Mouse (Mus musculus): ENCODE data around the gene Caskin2. TPM values are rescaled to one million over a fixed set of nuclear protein-coding genes. Genes with fewer than 3 reads are reported as not detected.
A peak's percentile ranks its signal among the peaks of the same experiment; 100 is the strongest.
"Not testable (repeated sequence)": the region's sequence is repeated elsewhere in the genome, so short reads cannot be mapped to it uniquely, and the experiment has no call there.

The Caskin2 gene
- total RNA-seq, 1 experiment from 2014 or later: 2.3 TPM

DNA sequence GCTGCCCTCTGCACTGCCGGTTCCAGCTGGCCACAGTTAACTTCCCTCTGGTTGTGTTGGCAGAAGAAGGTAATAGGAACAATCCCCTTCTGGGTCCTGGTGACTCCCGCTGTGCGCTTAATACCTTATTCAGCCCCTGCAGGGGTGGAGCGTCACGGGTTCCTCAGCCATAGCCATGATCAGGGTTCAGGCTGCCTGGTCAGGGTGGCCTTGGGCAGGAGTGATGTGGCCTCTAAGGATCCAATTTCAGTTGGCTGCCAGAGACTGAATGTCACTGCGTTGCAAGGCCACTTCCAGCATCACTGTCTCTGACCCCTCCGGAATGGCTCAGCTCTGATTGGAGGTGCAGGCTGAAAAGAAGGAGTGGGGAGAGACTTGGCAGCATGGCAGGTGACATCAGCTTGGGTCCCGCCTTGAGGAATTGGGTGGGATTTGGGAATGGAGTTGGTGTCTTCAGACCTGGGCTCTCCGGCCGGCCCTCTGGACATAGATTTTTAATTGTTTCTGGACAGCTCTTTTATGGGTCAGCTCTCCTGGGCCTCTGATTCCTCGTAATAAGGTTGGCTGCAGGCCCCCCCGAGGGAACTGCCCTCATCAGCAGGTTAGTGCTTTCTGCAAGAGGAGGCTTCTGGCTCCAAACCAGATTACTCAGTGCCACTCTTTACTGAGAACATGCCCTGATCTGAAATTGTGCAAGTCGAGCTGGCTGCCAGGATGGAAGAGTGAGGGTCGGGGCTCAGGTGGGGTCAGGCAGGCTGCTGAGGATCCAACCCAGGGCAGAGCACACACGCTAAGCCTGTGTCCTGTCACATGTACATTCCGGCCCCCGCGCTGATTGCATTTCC is 37.4 kb downstream of the Caskin2 start:
- no peak for ATAC-seq (ENCODE audit: extremely low read depth, insufficient number of reproducible peaks, low FRiP score, poor library complexity, severe bottlenecking)

DNA sequence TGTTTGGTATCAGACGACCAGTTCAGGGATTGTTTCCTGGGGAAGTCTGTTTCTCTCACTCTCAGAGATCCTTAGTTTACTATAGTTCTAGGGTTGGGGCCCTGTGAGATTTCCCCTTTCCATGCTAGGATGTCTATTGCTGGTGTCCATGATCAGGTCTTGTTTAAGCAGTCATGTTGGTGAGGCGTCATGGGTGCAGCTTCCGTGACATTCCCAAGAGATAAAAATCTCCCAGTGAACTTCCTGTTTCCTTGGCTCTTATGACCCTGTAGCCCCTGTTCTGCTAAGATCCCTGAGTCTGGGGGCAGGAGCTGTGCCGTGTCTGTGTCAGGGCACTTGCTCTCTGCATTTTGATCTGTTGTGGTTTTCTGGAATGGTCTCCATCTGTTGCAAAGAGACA is 38.8 kb downstream of the Caskin2 start:
- ATAC-seq (ENCODE audit: extremely low read depth, insufficient number of reproducible peaks, low FRiP score, poor library complexity, severe bottlenecking): no peak

DNA sequence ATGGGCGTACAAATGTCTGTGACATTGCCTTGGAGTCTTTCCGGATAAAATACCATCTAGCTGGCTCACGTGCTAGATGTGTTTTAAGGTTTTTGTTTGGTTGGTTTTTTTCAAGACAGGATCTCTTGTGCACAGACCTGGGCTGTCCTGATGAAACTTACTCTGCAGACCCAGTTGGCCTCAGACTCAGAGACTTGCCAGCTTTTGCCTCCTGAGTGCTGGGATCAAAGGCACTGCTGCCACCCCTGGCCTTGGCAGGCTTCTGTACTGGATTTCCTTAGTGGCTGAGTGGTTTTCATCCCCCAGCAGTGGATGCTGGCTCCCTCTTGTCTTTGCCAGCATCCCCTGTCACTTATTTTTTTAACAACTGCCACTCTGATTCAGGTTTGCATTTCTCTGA is 44.5 kb downstream of the Caskin2 start:
- no peak for ATAC-seq (ENCODE audit: extremely low read depth, insufficient number of reproducible peaks, low FRiP score, poor library complexity, severe bottlenecking)

DNA sequence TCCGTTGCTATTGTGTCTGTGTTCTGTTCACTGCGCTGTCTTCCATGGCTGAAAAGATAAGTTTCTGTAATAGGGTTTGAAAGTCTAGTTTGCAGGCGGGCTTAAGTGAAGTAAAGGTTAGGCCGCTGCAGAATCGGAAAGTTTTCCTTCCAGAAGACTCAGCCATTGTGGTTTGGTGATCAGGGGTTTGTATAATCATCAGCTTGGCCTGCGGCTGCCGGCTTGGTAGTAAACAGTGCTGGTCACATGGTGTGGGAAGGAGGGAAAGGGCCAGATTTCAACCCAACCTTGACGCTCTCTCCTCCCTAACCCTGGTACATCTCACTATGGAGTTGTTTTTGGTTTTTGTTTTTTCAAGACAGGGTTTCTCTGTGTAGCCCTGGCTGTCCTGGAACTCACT is 46.5 kb downstream of the Caskin2 start:
- no peak for ATAC-seq (ENCODE audit: extremely low read depth, insufficient number of reproducible peaks, low FRiP score, poor library complexity, severe bottlenecking)

DNA sequence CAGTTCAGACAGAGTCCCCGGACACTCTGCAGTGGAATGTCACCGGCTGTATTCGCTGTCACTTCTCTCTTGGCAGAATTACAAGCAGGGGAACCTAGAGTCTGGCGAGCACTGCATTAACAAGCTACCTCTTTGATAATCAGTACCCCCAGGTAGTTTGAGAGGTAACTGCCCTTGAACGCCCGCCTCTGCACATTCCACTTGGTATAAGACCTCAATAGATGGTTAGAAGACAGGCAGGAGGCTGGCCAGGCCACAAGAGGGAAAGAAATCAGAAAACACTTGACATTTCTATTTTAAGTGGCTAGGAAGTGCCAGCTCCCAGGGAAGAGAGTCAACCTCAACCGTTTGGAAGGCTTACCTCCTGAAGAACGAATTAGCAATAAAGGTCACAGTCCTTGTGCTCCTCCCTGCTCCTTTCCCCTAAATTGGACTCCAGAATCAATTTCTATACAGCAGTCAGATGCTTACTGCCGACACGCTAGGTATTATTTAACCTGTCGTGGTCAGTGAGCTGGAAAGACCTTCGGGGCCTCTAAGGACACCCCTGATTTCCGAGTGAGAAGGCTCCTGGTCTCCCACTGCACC is 47.0 kb downstream of the Caskin2 start:
- ATAC-seq (ENCODE audit: extremely low read depth, insufficient number of reproducible peaks, low FRiP score, poor library complexity, severe bottlenecking): no peak

DNA sequence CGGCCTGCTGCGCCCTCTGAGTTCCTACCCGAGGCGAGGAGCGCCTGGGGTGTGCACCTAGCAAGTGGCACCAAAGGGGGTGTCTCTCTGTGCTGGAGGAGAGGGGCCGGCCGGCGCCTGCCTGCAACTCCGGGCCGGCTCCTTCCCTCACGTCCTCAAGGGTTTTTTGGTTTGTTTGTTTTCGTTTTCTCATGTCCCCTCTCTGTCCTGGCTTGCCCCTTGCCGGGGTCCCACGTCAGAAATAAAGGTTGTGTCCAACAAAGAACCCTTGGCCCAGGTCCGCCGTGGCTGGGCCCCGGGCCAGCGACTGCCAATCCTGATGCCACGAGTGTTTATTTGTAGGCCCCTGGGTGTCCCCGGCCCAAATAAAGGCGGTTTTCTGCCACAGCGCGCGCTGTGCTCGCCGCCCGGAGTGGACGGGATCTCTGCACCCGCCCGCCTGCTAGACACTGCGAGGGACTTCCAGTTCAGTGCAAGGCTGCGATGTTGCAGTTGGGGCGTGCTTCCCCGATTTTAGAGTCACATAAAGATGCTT is 47.8 kb downstream of the Caskin2 start:
- peak; percentile 27; the same call in 1 of the 2 replicates for ATAC-seq (ENCODE audit: extremely low read depth, insufficient number of reproducible peaks, low FRiP score, poor library complexity, severe bottlenecking)

DNA sequence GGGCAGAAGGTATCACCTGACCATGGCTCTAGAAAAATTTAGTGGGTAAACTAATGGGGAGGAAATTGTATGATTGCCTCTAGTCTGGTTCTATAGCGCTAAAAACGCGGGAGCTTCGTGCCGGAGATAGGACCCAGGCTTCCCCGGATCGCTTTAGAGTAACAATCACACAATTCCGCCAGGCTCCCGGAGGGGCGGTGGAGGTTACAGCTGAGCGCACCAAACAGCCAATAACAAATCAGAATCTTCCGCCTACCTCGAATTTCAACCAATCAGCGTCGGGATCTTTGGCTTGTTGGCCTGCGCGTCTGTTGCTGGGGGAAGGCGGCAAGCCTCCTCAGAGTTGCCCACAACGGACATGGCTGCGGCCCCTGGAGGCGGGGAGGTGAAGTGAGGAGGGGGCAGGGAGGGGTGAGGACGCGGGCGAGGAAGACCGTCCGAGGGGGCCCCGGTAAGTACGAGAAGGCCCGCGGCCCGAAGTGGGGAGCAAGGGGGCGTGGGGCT is 48.3 kb downstream of the Caskin2 start, which contains the start of gene Tmem94:
Tmem94 (plus strand) TSS at position 331 of the 504 bp plus-strand sequence.
- ATAC-seq (ENCODE audit: extremely low read depth, insufficient number of reproducible peaks, low FRiP score, poor library complexity, severe bottlenecking): peak; percentile 99

DNA sequence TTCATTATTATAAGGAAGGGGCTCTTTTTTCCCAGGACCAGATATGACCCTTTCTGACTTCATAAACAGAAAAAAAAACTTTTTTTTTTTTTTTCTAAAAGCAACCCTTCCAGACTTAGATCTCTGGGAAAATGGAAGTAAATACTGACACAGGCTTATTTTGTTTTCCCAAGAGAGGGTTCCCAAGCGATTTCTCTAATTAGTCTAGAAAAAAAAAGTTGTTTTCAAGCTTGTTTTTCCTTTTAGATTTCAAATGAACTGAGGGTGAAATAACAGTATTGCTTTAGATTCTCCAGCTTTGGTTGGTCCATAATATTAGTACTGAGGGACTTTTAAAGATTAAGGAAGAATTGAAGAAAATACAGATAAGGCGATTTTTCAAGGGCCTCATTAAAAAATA is 48.7 kb downstream of the Caskin2 start:
- no peak for ATAC-seq (ENCODE audit: extremely low read depth, insufficient number of reproducible peaks, low FRiP score, poor library complexity, severe bottlenecking)

DNA sequence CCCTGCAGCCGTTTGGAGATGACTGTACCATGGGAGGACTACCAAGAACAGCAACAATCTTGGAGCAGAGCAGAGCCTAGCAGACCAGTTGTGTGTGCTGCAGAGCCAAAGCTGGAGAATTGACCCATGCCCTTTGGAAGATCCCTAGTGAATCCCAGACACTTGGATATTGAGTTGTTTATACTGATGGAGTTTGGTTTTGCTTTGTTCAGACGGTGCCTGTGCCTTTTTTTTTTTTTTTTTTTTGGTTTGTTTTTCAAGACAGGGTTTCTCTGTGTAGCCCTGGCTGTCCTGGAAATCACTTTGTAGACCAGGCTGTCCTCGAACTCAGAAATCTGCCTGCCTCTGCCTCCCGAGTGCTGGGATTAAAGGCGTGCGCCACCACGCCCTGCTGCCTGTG is 51.3 kb downstream of the Caskin2 start:
- not testable (repeated sequence) for ATAC-seq (ENCODE audit: extremely low read depth, insufficient number of reproducible peaks, low FRiP score, poor library complexity, severe bottlenecking)

DNA sequence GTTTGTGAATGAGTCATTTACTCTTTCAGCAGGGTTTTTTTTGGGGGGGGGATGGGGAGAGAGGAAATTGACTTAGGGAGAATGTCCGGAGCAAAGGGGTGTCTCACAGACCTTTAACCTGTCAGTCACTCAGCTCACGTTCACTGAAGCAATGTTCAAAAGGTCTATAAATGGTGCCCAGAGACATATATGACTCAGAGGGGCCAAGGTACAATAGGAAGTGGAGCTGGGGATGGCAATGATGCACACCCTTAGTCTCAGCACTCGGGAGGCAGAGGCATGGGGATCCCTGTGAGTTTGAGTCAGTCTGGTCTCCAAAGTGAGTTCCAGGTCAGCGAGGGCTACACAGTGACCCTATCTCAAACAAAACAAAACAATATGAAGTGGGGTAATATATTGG is 60.0 kb downstream of the Caskin2 start:
- no peak for ATAC-seq (ENCODE audit: extremely low read depth, insufficient number of reproducible peaks, low FRiP score, poor library complexity, severe bottlenecking)

DNA sequence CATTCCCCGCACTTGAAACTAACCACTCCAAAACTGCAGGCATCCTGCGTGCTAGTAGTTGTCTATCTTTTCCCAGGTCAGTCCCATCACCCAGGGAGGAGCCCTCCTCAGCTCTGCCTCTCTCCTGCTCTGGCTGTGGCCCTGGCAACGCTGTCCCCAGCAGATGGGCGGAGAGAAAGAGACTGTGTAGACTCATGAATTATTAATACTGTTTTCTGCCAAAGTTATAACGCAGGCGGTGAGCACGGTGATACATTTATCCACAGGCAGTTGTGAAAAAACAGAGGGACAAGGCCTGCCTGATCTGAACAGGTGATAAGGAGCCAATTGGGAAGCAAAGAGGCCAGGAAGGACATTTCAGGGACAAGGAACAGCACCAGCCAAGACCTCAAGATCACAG is 60.8 kb downstream of the Caskin2 start:
- ATAC-seq (ENCODE audit: extremely low read depth, insufficient number of reproducible peaks, low FRiP score, poor library complexity, severe bottlenecking): no peak

DNA sequence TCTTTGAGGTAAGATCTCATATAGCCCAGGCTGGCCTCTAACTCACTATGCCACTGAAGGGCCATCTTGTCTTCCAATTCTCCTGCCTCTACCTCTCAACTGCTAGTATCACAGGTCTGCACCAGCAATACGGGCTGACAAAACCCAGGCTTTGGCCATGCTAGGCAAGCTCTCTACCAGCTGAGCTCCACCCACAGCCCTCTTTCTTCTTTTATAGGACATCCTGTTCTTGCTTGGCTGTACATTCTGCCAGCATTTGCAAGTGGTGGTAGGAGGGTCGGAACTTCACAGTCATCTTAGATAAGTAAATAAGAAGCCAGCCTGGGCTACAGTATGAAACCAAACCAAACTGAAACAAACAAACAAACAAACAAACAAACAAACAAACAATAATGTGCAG is 61.7 kb downstream of the Caskin2 start:
- ATAC-seq (ENCODE audit: extremely low read depth, insufficient number of reproducible peaks, low FRiP score, poor library complexity, severe bottlenecking): no peak

DNA sequence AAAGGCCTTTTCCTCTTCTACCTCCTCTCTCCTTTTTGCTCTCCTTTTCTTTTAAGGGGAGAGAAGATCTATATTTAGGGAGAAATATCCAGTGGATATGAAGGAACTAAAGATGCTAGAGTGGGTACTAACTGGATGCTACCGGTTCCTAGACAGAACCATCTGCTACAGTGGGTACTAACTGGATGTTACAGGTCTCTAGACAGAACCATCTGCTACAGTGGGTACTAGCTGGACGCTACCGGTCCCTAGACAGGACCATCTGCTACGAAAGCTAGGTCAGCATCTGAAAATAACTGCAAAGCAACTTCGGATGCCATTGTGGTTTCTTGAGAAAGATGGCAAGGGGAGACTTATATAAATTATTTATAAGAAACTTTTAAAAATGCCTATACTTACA is 63.6 kb downstream of the Caskin2 start:
- no peak for ATAC-seq (ENCODE audit: extremely low read depth, insufficient number of reproducible peaks, low FRiP score, poor library complexity, severe bottlenecking)

Other genes with a start within 250 kb of the Caskin2 start
- 59.5 and 71.0 TPM in 2 replicates for gene Nup85, start 249.2 kb downstream of the Caskin2 start, total RNA-seq (2017)
- gene Mrps7, start 209.7 kb downstream of the Caskin2 start, total RNA-seq (2017): 23.5 and 27.0 TPM in 2 replicates
- 63.1 and 82.1 TPM in 2 replicates for gene Gga3, start 209.6 kb downstream of the Caskin2 start, total RNA-seq (2017)
- gene Mif4gd, start 200.7 kb downstream of the Caskin2 start, total RNA-seq (2017): 167 and 177 TPM in 2 replicates
- 51.0 and 53.3 TPM in 2 replicates for gene Slc25a19, start 185.3 kb downstream of the Caskin2 start, total RNA-seq (2017)
- 59.5 and 71.5 TPM in 2 replicates for gene Grb2, start 105.0 kb downstream of the Caskin2 start, total RNA-seq (2017)
- 17.1 and 19.8 TPM in 2 replicates for gene Tmem94, start 48.2 kb downstream of the Caskin2 start, total RNA-seq (2017)
- gene Tsen54, start 1.1 kb upstream of the Caskin2 start, total RNA-seq (2017): 8.8 and 15.2 TPM in 2 replicates
- 12.8 and 14.1 TPM in 2 replicates for gene Llgl2, start 10.4 kb upstream of the Caskin2 start, total RNA-seq (2017)
- gene Myo15b, start 44.8 kb upstream of the Caskin2 start, total RNA-seq (2017): under 0.01 TPM in 1 of 2 replicates, not detected in the other
- gene Smim5, start 86.3 kb upstream of the Caskin2 start, total RNA-seq (2017): 1.2 and 2.6 TPM in 2 replicates
- not detected in 2 replicates for gene Smim6, start 98.4 kb upstream of the Caskin2 start, total RNA-seq (2017)
- gene Sap30bp, start 119.6 kb upstream of the Caskin2 start, total RNA-seq (2017): 125 and 148 TPM in 2 replicates
- 44.4 and 54.2 TPM in 2 replicates for gene Recql5, start 119.8 kb upstream of the Caskin2 start, total RNA-seq (2017)
- gene Itgb4, start 161.1 kb upstream of the Caskin2 start, total RNA-seq (2017): 0.23 and 0.25 TPM in 2 replicates
- gene Galk1, start 199.1 kb upstream of the Caskin2 start, total RNA-seq (2017): 3.6 and 7.9 TPM in 2 replicates
- gene H3f3b, start 214.3 kb upstream of the Caskin2 start, total RNA-seq (2017): 1,276 and 1,299 TPM in 2 replicates
- 22.5 and 24.2 TPM in 2 replicates for gene Unk, start 216.7 kb upstream of the Caskin2 start, total RNA-seq (2017)

Measured in neutrophil, adult 5-6 weeks (primary cell).